Mouse (Mus musculus) forelimb bud, embryonic 11.5 days (tissue): ENCODE data around the gene Sfswap.
"Not testable (repeated sequence)": the region's sequence is repeated elsewhere in the genome, so short reads cannot be mapped to it uniquely, and the experiment has no call there.

Experiments
- DNase-seq: peaks from one replicate; pipeline ENCODE4 v3.0.0-alpha.2; 2012; ENCODE audit warnings: low read depth, low spot score

Gene Sfswap

GRCm38 (mm10) chr5:129586016-129586415 is 85.0 kb downstream of the Sfswap start:
- peak; percentile 82 for DNase-seq

- no peak for DNase-seq
Measured at GRCm38 (mm10) chr5:129586471-129586870, 85.5 kb downstream of the Sfswap start.

GRCm38 (mm10) chr5:129590915-129591314 is 89.9 kb downstream of the Sfswap start:
- no peak for DNase-seq

- peak; percentile 85 for DNase-seq
Measured at GRCm38 (mm10) chr5:129594116-129595114, 93.4 kb downstream of the Sfswap start.

GRCm38 (mm10) chr5:129602071-129602487 is 101.1 kb downstream of the Sfswap start:
- DNase-seq = no peak

- DNase-seq = no peak
Measured at GRCm38 (mm10) chr5:129607476-129607875, 106.5 kb downstream of the Sfswap start.

GRCm38 (mm10) chr5:129611060-129611459 is 110.0 kb downstream of the Sfswap start:
- DNase-seq = peak; percentile 63

GRCm38 (mm10) chr5:129620600-129620999 is 119.6 kb downstream of the Sfswap start:
- not testable (repeated sequence) for DNase-seq
